Mouse (Mus musculus) MEL (cell line): Measurements from ENCODE around the gene Ccl17. TPM values are rescaled to one million over a fixed set of nuclear protein-coding genes. Genes with fewer than 3 reads are reported as not detected.

Experiments used
- DNase-seq: peaks from one replicate; pipeline ENCODE4 v3.0.0; 2011; ENCODE audit warnings: low read depth, low spot score
- H3K27ac ChIP-seq: 2 replicates; pipeline ENCODE4 v1.5.1; 2012; ENCODE audit warnings: low read depth, mild to moderate bottlenecking, control low read depth, low read length, moderate library complexity; ENCODE audit not compliant: control insufficient read depth
- H3K27me3 ChIP-seq, 2 experiments: fragments of 150-350 bp in 1 of 2; sonication (generic) in 1 of 2; 2 replicates each; pipeline ENCODE4 v1.6.1; 2012; ENCODE audit warnings: low read length in 2 of 2, mild to moderate bottlenecking in 2 of 2, improper control_type of control experiment in 1 of 2, moderate library complexity in 1 of 2; ENCODE audit not compliant: insufficient read depth in 2 of 2, control insufficient read depth in 1 of 2
- H3K36me3 ChIP-seq, 2 experiments: 2 replicates each; pipeline ENCODE4 v1.6.1; 2012 to 2014; ENCODE audit warnings: low read length in 2 of 2, improper control_type of control experiment in 1 of 2, inconsistent platforms in 1 of 2, mild to moderate bottlenecking in 1 of 2; ENCODE audit not compliant: insufficient read depth in 2 of 2, control insufficient read depth in 1 of 2
- H3K4me1 ChIP-seq, 2 experiments: fragments of 150-350 bp in 1 of 2; sonication (generic) in 1 of 2; 2 replicates each; pipeline ENCODE4 v1.6.1; 2012; ENCODE audit warnings: low read length in 2 of 2, improper control_type of control experiment in 1 of 2, mild to moderate bottlenecking in 1 of 2; ENCODE audit not compliant: insufficient read depth in 2 of 2, control insufficient read depth in 1 of 2
- H3K4me3 ChIP-seq, 2 experiments: fragments of 150-350 bp in 1 of 2; sonication (generic) in 1 of 2; 2 replicates each; pipeline ENCODE4 v1.5.1; 2012; ENCODE audit warnings: low read depth in 2 of 2, low read length in 2 of 2, mild to moderate bottlenecking in 2 of 2, moderate library complexity in 2 of 2, control low read depth in 1 of 2, improper control_type of control experiment in 1 of 2; ENCODE audit not compliant: control insufficient read depth in 1 of 2, insufficient read depth in 1 of 2
- H3K79me2 ChIP-seq: 2 replicates; pipeline ENCODE4 v1.6.1; 2012; ENCODE audit warnings: mild to moderate bottlenecking, low read length, moderate library complexity; ENCODE audit not compliant: control insufficient read depth, poor library complexity, insufficient read depth
- H3K9ac ChIP-seq: 2 replicates; pipeline ENCODE4 v1.6.1; 2012; ENCODE audit warnings: low read depth, mild to moderate bottlenecking, control low read depth, low read length, moderate library complexity; ENCODE audit not compliant: control insufficient read depth, poor library complexity, severe bottlenecking
- H3K9me3 ChIP-seq: fragments of 150-350 bp; sonication (generic); replicated peaks from 2 replicates; pipeline ENCODE4 v1.6.1; 2012; ENCODE audit warnings: mild to moderate bottlenecking, low read length, improper control_type of control experiment, moderate library complexity; ENCODE audit not compliant: insufficient read depth
- CHD1 ChIP-seq: IDR thresholded peaks from 2 replicates; pipeline ENCODE4 v1.6.1; 2012; ENCODE audit warnings: low read depth, mild to moderate bottlenecking, inconsistent platforms, low read length, improper control_type of control experiment
- CTCF ChIP-seq, 3 experiments: IDR thresholded peaks in 2 of 3; conservative IDR thresholded peaks in 1 of 3; 2 replicates each; pipeline ENCODE4 v1.5.1; 2011 to 2012; ENCODE audit warnings: low read length in 3 of 3, low read depth in 2 of 3, mild to moderate bottlenecking in 2 of 3, improper control_type of control experiment in 1 of 3, inconsistent platforms in 1 of 3, mixed read lengths in 1 of 3, moderate library complexity in 1 of 3; ENCODE audit not compliant: control insufficient read depth in 1 of 3, insufficient read depth in 1 of 3, poor library complexity in 1 of 3, severe bottlenecking in 1 of 3
- EP300 ChIP-seq, 2 experiments: IDR thresholded peaks; 2 replicates each; pipeline ENCODE4 v1.6.1; 2011; ENCODE audit warnings: improper control_type of control experiment in 2 of 2, low read length in 2 of 2, low read depth in 1 of 2, mild to moderate bottlenecking in 1 of 2
- ETS1 ChIP-seq: IDR thresholded peaks from 2 replicates; pipeline ENCODE4 v1.6.1; 2012; ENCODE audit warnings: low read depth, mild to moderate bottlenecking, inconsistent platforms, low read length, improper control_type of control experiment, moderate library complexity
- GATA1 ChIP-seq: IDR thresholded peaks from 2 replicates; pipeline ENCODE4 v1.6.1; 2011; ENCODE audit warnings: low read depth, low read length, improper control_type of control experiment
- JUND ChIP-seq: IDR thresholded peaks from 2 replicates; pipeline ENCODE4 v1.6.1; 2011; ENCODE audit warnings: low read depth, mild to moderate bottlenecking, improper control_type of control experiment, low read length
- MAZ ChIP-seq: IDR thresholded peaks from 2 replicates; pipeline ENCODE4 v1.6.1; 2012; ENCODE audit warnings: low read depth, mild to moderate bottlenecking, inconsistent platforms, low read length, improper control_type of control experiment
- MEF2A ChIP-seq: IDR thresholded peaks from 2 replicates; pipeline ENCODE4 v1.6.1; 2014; ENCODE audit warnings: low read depth, mild to moderate bottlenecking, inconsistent platforms, low read length, improper control_type of control experiment; ENCODE audit not compliant: poor library complexity, insufficient replicate concordance, severe bottlenecking; ENCODE audit errors: extremely low read depth
- MYB ChIP-seq: IDR thresholded peaks from 2 replicates; pipeline ENCODE4 v1.6.1; 2011; ENCODE audit warnings: mild to moderate bottlenecking, low read depth, low read length, improper control_type of control experiment
- NRF1 ChIP-seq: IDR thresholded peaks from 2 replicates; pipeline ENCODE4 v1.6.1; 2014; ENCODE audit warnings: low read depth, mild to moderate bottlenecking, inconsistent platforms, low read length, improper control_type of control experiment, moderate library complexity; ENCODE audit not compliant: poor library complexity, insufficient read depth, severe bottlenecking
- SIN3A ChIP-seq: IDR thresholded peaks from 2 replicates; pipeline ENCODE4 v1.6.1; 2012; ENCODE audit warnings: low read length, improper control_type of control experiment, inconsistent platforms
- SMC3 ChIP-seq: IDR thresholded peaks from 2 replicates; pipeline ENCODE4 v1.6.1; 2011; ENCODE audit warnings: low read depth, low read length, improper control_type of control experiment
- TBP ChIP-seq: IDR thresholded peaks from 2 replicates; pipeline ENCODE4 v1.8.0; 2011; ENCODE audit warnings: low read depth, low read length, improper control_type of control experiment
- ZKSCAN1 ChIP-seq: IDR thresholded peaks from 2 replicates; pipeline ENCODE4 v1.6.1; 2012; ENCODE audit warnings: low read depth, mild to moderate bottlenecking, inconsistent platforms, low read length, improper control_type of control experiment, moderate library complexity
- polyA plus RNA-seq, 2 experiments: library from polyadenylated mRNA; stranded (reverse) in 1 of 2; unstranded in 1 of 2; fragments of >175 nt in 1 of 2; fragments of >200 nt in 1 of 2; gene quantifications; 2 replicates each; pipeline versions ENCODE4 v1.2.1 to v1.2.4; 2012; ENCODE audit warnings: low replicate concordance in 2 of 2, low read depth in 1 of 2; ENCODE audit not compliant: insufficient read length in 2 of 2, insufficient read depth in 1 of 2, missing spikeins in 1 of 2
- total RNA-seq: library from RNA; depleted of rRNA; stranded (reverse); fragments of 300-350 nt; gene quantifications from 2 replicates; pipeline ENCODE4 v1.2.3, GENCODE M21; 2012

Ccl17 gene
- total and polyA plus RNA-seq, 3 experiments: 0.43 TPM; not detected in 2

DNA sequence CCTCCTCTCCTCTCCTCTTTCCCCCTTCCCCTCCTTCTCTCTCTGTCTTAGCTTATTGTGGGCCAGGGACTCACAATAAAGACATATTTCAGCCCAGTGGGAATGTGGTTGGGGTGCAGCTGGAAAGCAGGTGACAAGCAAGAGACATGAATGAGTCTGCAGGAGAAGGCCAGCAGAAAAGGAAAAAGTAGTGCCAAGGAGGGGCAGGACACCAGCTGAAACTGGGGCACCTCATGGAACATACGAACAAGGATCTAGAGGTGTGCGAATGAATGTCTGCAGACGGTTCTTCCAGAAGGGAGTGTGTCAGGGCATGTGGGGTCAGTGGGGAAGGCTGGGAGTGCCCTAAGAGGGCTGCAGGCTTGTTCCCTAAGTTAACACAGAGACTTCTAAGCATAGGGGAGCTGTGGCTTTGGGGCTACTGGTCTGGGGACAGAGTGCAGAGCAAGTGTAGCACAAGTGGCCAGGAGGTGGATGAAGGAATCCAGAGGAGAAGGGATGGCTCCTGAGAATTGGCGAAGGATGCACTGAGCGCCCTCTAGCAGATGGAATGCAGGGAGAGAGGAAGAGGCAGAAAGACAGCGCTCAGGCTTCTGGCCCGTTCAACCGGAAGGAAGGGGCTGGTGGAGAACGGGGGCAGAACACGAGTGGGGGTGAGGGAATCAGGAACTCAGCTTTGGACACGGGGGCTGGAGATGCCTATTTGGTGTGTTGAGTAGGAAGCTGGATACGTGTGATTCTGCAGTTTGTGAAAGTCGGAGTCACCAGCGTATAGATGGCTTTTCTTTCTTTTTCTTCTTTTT, 8.8 kb upstream of the Ccl17 start:
- H3K4me1 ChIP-seq: peaks cover 8 to 43% of the 10 kb centered on the region in 2 experiments
- H3K9me3 ChIP-seq: no peaks in the 10 kb centered on the region
- no peak overlapping the region for H3K4me3 ChIP-seq
- DNase-seq: no peak
- TF ChIP-seq CHD1 (no peak), MEF2A (no peak), MYB (no peak), ETS1 (no peak), CTCF (IDR thresholded peaks at IDR 0.05 in 2 of 3, conservative IDR thresholded peaks at IDR 0.05 in 1 of 3; ENCODE audit: control insufficient read depth in 1 of 3, insufficient read depth in 1 of 3, low read depth in 2 of 3, low read length in 3 of 3, poor library complexity in 1 of 3, severe bottlenecking in 1 of 3) (no peak), TBP (no peak), JUND (no peak), SMC3 (no peak)
- TF ChIP-seq, all 39 proteins: peak for 0
- H3K79me2 ChIP-seq: no peaks in the 10 kb centered on the region
- H3K9ac ChIP-seq: no peak overlapping the region
- H3K27me3 ChIP-seq: no peaks in the 10 kb centered on the region
- no peak overlapping the region for H3K27ac ChIP-seq
- peaks cover 0 to 19% of the 10 kb centered on the region in 2 experiments; a peak in 2 of 4 replicates for H3K36me3 ChIP-seq

DNA sequence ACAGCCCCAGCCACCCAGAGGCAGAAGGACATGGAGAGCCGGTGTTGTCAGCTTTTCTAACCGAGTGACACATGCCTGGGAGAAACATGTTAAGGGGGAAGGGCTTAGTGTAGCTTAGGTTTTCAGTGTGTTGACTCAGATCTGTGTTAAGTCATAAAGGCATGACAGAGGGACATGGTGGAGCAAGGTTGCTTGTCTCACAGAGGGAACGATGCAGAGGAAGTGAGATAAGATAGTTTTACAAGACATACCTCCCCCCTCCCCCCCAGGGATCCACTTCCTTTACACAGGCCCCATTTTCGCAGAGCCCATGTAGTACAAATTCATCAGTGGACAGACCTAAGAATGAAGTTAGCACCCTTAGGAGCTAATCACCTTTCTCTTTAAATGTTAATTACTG, 7.9 kb upstream of the Ccl17 start:
- Histone ChIP-seq H3K27me3 (no peaks in the 10 kb centered on the region), H3K36me3 (peaks cover 0 to 19% of the 10 kb centered on the region in 2 experiments; a peak in 2 of 4 replicates), H3K9me3 (no peaks in the 10 kb centered on the region), H3K4me3 (no peak overlapping the region), H3K4me1 (peaks cover 8 to 43% of the 10 kb centered on the region in 2 experiments), H3K27ac (no peak overlapping the region), H3K9ac (no peak overlapping the region), H3K79me2 (no peaks in the 10 kb centered on the region)
- peak; percentile 65 for DNase-seq
- peak; percentile 40; the same call in 1 of the 2 replicates for TF ChIP-seq MAZ
- 0 out of 2 replicates have a peak, but pooled peaks have one; percentile 26 for TF ChIP-seq ETS1
- TF ChIP-seq SIN3A: 0 out of 2 replicates have a peak, but pooled peaks have one; percentile 20
- TF ChIP-seq GATA1: peak; percentile 44; the same call in 1 of the 2 replicates
- no peak for TF ChIP-seq ZKSCAN1
- no peak for TF ChIP-seq NRF1
- TF ChIP-seq TBP: no peak
- peak; percentile 35 to 44 for TF ChIP-seq EP300 (IDR thresholded peaks at IDR 0.05; ENCODE audit: low read depth in 1 of 2, low read length in 2 of 2)
